In genomic region chr14:103630545-103630944, GRCm38 (mm10) we compare ENCODE assay signal across 8 mouse cellular contexts. TPM values are rescaled to one million over a fixed set of nuclear protein-coding genes. Genes with fewer than 3 reads are reported as not detected.
DNase-seq lines count a peak whose midpoint lies in the region; ATAC-seq and TF ChIP-seq lines count a peak whose summit lies in the region.
"Had no signal": no experiment of that assay in that cellular context is flagged by ENCODE, and none has a peak within 500 bp of the region (broad histone marks: within the 10 kb centered on the region; RNA-seq: fewer than 3 reads in every experiment).

No protein-coding gene starts in this region.

- no peaks in the 10 kb centered on the region for H3K36me3 ChIP-seq in lung, embryonic 14.5 days (ENCODE audit: insufficient read depth)
- H3K36me3 ChIP-seq in midbrain, embryonic 15.5 days (replicated peaks) = no peaks in the 10 kb centered on the region

- no peak overlapping the region for H3K4me3 ChIP-seq in lung, embryonic 14.5 days (ENCODE audit: low read depth, low read length)
- no peak overlapping the region for H3K4me3 ChIP-seq in midbrain, embryonic 15.5 days

- peak; percentile 53 for DNase-seq in lung, embryonic 14.5 days
- DNase-seq in lung, adult 18-20 months = no peak
- DNase-seq in R1 (ENCODE audit: low read depth, low spot score) = peak; percentile 14
- DNase-seq in layer of hippocampus, postnatal 10 days (ENCODE audit: low spot score in 2 of 2) = peak; percentile 38 to 58
- peak; percentile 59 for DNase-seq in testis, postnatal 10 days (ENCODE audit: low spot score)
- DNase-seq in cerebellum, adult 11-12 months = no peak
- DNase-seq: adrenal gland, postnatal 36 days had no signal

- no peaks in the 10 kb centered on the region for H3K9me3 ChIP-seq in lung, embryonic 14.5 days (ENCODE audit: low read depth, low read length)
- no peaks in the 10 kb centered on the region for H3K9me3 ChIP-seq in midbrain, embryonic 15.5 days

- H3K4me1 ChIP-seq in lung, embryonic 14.5 days (ENCODE audit: insufficient read depth) = no peaks in the 10 kb centered on the region
- H3K4me1 ChIP-seq in midbrain, embryonic 15.5 days = no peaks in the 10 kb centered on the region

- 72% methylated on average over 8 of the region's 8 CpGs for WGBS in lung, embryonic 14.5 days
- WGBS in midbrain, embryonic 15.5 days = 79% methylated on average over 8 of the region's 8 CpGs

- H3K9ac ChIP-seq in lung, embryonic 14.5 days = no peak overlapping the region
- no peak overlapping the region for H3K9ac ChIP-seq in midbrain, embryonic 15.5 days

- peak; percentile 51 for TF ChIP-seq CTCF in lung, embryonic 14.5 days (IDR thresholded peaks at IDR 0.05; ENCODE audit: low read depth)

- H3K27ac ChIP-seq in lung, embryonic 14.5 days (ENCODE audit: low read depth) = peak overlapping the region; percentile 42; the same call in 1 of the 2 replicates
- no peak overlapping the region for H3K27ac ChIP-seq in midbrain, embryonic 15.5 days

- no peaks in the 10 kb centered on the region for H3K27me3 ChIP-seq in lung, embryonic 14.5 days (ENCODE audit: insufficient read depth, low read length)
- no peaks in the 10 kb centered on the region for H3K27me3 ChIP-seq in midbrain, embryonic 15.5 days (replicated peaks)

- ATAC-seq in lung, embryonic 14.5 days (ENCODE audit: insufficient read depth) = no peak; the same call in 1 of the 2 replicates
- no peak for ATAC-seq in midbrain, embryonic 15.5 days (replicated peaks)

- no peak overlapping the region for H3K4me2 ChIP-seq in lung, embryonic 14.5 days
- H3K4me2 ChIP-seq in midbrain, embryonic 15.5 days = no peak overlapping the region

RNA-seq across cellular contexts. Expression of gene Slain1, which starts 19.5 kb away (rescaled TPM):
- polyA plus RNA-seq in lung, embryonic 14.5 days (2014; fragmentation: Nextera tagmentation; extraction: Ambion mirVana) = 2.4 and 3.0 TPM in 2 replicates
- 10 to 100 TPM; 59.7 to 65.2 TPM for total RNA-seq in layer of hippocampus, postnatal 10 days (2021)
- polyA plus RNA-seq in midbrain, embryonic 15.5 days (2015; fragmentation: Nextera tagmentation; extraction: Ambion mirVana) = 21.7 TPM in 2 replicates

Comparison
In these comparisons a context has a peak if more than half of its experiments do, and no peak if none do; other contexts are left out.
1. DNase-seq: peak in lung, embryonic 14.5 days (single experiment), R1 (single experiment), layer of hippocampus, postnatal 10 days (2 of 2) and testis, postnatal 10 days (single experiment); none in lung, adult 18-20 months (0 of 2) and cerebellum, adult 11-12 months (single experiment).